Mouse (Mus musculus): ENCODE measurements around the gene Slc26a10.

Gene Slc26a10

GRCm38 (mm10) chr10:127127711-127128279, 52.6 kb downstream of the Slc26a10 start:
- DNase-seq, result no peak

- no peak for DNase-seq
Observed at GRCm38 (mm10) chr10:127126579-127126978, 53.9 kb downstream of the Slc26a10 start.

GRCm38 (mm10) chr10:127125210-127126001, 55.0 kb downstream of the Slc26a10 start:
- DNase-seq, result peak; percentile 67 to 70

GRCm38 (mm10) chr10:127123436-127123805, 57.0 kb downstream of the Slc26a10 start:
- DNase-seq, result peak; percentile 74 to 86

- peak; percentile 19 to 47 for DNase-seq
Observed at GRCm38 (mm10) chr10:127122784-127123435, 57.5 kb downstream of the Slc26a10 start.

- DNase-seq, result no peak
Observed at GRCm38 (mm10) chr10:127122018-127122417, 58.4 kb downstream of the Slc26a10 start.
